Mouse (Mus musculus) large intestine, adult 2 months (tissue): ENCODE data around the gene Dnase1l1. TPM values are rescaled to one million over a fixed set of nuclear protein-coding genes. Genes with fewer than 3 reads are reported as not detected.

Experiments used
- polyA plus RNA-seq: library from polyadenylated mRNA; depleted of rRNA; stranded (reverse); fragments of >200 nt; gene quantifications from 2 replicates; pipeline ENCODE4 v1.2.3, GENCODE M21; 2012; rRNA removed

The Dnase1l1 gene
- polyA plus RNA-seq, 1 experiment = 20.5 TPM

Other genes starting within 250 kb of the Dnase1l1 start
- gene Opn1mw, start 154.9 kb downstream of the Dnase1l1 start, polyA plus RNA-seq = not detected in 2 replicates
- gene Mecp2, start 147.0 kb downstream of the Dnase1l1 start, polyA plus RNA-seq = 3.1 and 3.3 TPM in 2 replicates
- gene Tex28, start 114.5 kb downstream of the Dnase1l1 start, polyA plus RNA-seq = not detected in 2 replicates
- gene Tktl1, start 105.1 kb downstream of the Dnase1l1 start, polyA plus RNA-seq = 0.04 TPM in 1 of 2 replicates, not detected in the other
- gene Flna, start 32.5 kb downstream of the Dnase1l1 start, polyA plus RNA-seq = 553 and 589 TPM in 2 replicates
- 44.3 and 48.8 TPM in 2 replicates for gene Emd, start 27.6 kb downstream of the Dnase1l1 start, polyA plus RNA-seq
- gene Rpl10, start 11.5 kb downstream of the Dnase1l1 start, polyA plus RNA-seq = 1,702 and 1,771 TPM in 2 replicates
- gene Taz, start 425 bp downstream of the Dnase1l1 start, polyA plus RNA-seq = 63.1 and 89.6 TPM in 2 replicates
- gene Atp6ap1, start 14.8 kb upstream of the Dnase1l1 start, polyA plus RNA-seq = 141 and 214 TPM in 2 replicates
- gene Gdi1, start 22.7 kb upstream of the Dnase1l1 start, polyA plus RNA-seq = 138 and 150 TPM in 2 replicates
- gene Fam50a, start 30.7 kb upstream of the Dnase1l1 start, polyA plus RNA-seq = 7.1 and 8.9 TPM in 2 replicates
- 3.0 and 5.0 TPM in 2 replicates for gene Plxna3, start 46.7 kb upstream of the Dnase1l1 start, polyA plus RNA-seq
- gene Lage3, start 71.3 kb upstream of the Dnase1l1 start, polyA plus RNA-seq = 45.0 and 58.7 TPM in 2 replicates
- gene Ubl4a, start 90.9 kb upstream of the Dnase1l1 start, polyA plus RNA-seq = 45.9 and 52.2 TPM in 2 replicates
- 13.6 and 15.2 TPM in 2 replicates for gene Slc10a3, start 91.0 kb upstream of the Dnase1l1 start, polyA plus RNA-seq
- 25.0 and 28.0 TPM in 2 replicates for gene Fam3a, start 110.9 kb upstream of the Dnase1l1 start, polyA plus RNA-seq
- 7.0 and 12.6 TPM in 2 replicates for gene Ikbkg, start 111.0 kb upstream of the Dnase1l1 start, polyA plus RNA-seq
- gene G6pdx, start 146.9 kb upstream of the Dnase1l1 start, polyA plus RNA-seq = 40.5 and 60.0 TPM in 2 replicates
- not detected in 2 replicates for gene Gm6880, start 199.1 kb upstream of the Dnase1l1 start, polyA plus RNA-seq